Mouse (Mus musculus): Measurements from ENCODE around the gene Rbmx.

DNA sequence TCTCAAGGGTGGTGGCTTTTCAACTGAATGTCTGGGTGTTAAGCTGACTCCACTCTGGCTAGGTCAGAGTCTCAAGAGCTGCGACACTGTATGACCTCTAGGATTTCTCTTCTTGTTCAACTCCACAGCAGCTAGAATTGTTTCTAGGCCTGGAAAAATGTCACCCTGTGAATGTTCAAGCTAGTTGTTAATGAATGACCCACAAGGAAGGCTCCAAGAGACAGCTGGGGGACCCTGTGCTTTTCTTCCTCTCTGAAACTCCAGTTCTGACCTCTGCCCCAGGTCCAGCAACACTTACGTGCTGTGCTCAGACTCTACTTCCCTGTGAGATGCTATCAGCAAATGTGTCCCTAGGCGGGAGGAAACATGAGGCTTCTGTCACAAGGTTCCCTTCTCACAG lies 14.3 kb downstream of the Rbmx start:
- TF ChIP-seq CTCF (IDR thresholded peaks at IDR 0.05; ENCODE audit: control insufficient read depth, insufficient read depth, low read length) (no peak), POLR2A (IDR thresholded peaks at IDR 0.05; ENCODE audit: borderline replicate concordance, control insufficient read depth, low read depth, low read length) (no peak)

All from bone marrow, adult 2 months (tissue).